Mouse (Mus musculus): Measurements from ENCODE around the gene Slco2a1. TPM values are rescaled to one million over a fixed set of nuclear protein-coding genes. Genes with fewer than 3 reads are reported as not detected.

Slco2a1 gene
- polyA plus RNA-seq, 1 experiment from 2014 or later = 7.2 TPM

GRCm38 (mm10) chr9:103038705-103039104, 50.2 kb downstream of the Slco2a1 start:
- 0 out of 2 replicates have a peak, but pooled peaks cover 2% of the 10 kb centered on the region for H3K36me3 ChIP-seq
- WGBS = 63% methylated on average over 7 of the region's 7 CpGs

GRCm38 (mm10) chr9:103040581-103040980, 52.1 kb downstream of the Slco2a1 start:
- ATAC-seq (ENCODE audit: extremely low read depth, insufficient number of reproducible peaks, low FRiP score, low TSS enrichment) = no peak
- Histone ChIP-seq H3K27me3 (replicated peaks) (no peaks in the 10 kb centered on the region; the same call in 1 of the 2 replicates), H3K4me3 (no peak overlapping the region), H3K4me1 (no peaks in the 10 kb centered on the region; the same call in 1 of the 2 replicates), H3K36me3 (no peaks in the 10 kb centered on the region), H3K4me2 (no peak overlapping the region), H3K27ac (replicated peaks) (no peak overlapping the region), H3K9me3 (no peaks in the 10 kb centered on the region), H3K9ac (no peak overlapping the region)
- WGBS = 49% methylated on average over 2 of the region's 2 CpGs

More at GRCm38 (mm10) chr9:103038705-103039104, 50.2 kb downstream of the Slco2a1 start:
- Histone ChIP-seq H3K9me3 (peaks cover 8% of the 10 kb centered on the region; the same call in 1 of the 2 replicates), H3K4me1 (no peaks in the 10 kb centered on the region; the same call in 1 of the 2 replicates), H3K4me3 (no peak overlapping the region), H3K27ac (replicated peaks) (no peak overlapping the region), H3K9ac (no peak overlapping the region), H3K4me2 (no peak overlapping the region), H3K27me3 (replicated peaks) (peaks cover 2% of the 10 kb centered on the region; the same call in 1 of the 2 replicates)
- no peak for ATAC-seq (ENCODE audit: extremely low read depth, insufficient number of reproducible peaks, low FRiP score, low TSS enrichment)

DNA sequence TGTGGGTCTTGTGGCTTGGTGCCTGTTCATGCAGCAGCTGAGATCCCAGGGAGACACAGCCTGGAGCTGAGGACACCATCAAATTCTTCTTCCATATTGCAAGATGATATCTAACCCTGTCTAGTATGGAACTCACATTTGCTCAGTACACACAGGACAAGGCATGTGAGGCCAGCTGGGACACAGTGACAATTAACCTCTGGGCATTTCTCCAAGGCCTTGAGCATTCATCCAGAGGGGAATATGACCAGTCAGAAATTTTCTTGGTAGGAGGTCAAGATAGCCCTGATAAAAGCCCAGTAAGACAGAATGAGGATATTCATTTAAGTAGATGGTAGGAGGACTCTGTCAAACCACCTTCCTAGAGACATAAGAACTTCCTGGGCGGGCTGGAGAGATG, 56.9 kb downstream of the Slco2a1 start:
- Histone ChIP-seq H3K27ac (replicated peaks) (no peak overlapping the region), H3K4me3 (no peak overlapping the region), H3K9me3 (no peaks in the 10 kb centered on the region), H3K27me3 (replicated peaks) (no peaks in the 10 kb centered on the region), H3K4me1 (no peaks in the 10 kb centered on the region), H3K9ac (no peak overlapping the region), H3K4me2 (no peak overlapping the region), H3K36me3 (no peaks in the 10 kb centered on the region)
- ATAC-seq (ENCODE audit: extremely low read depth, insufficient number of reproducible peaks, low FRiP score, low TSS enrichment) = no peak
- 57% methylated on average over 1 of the region's 1 CpGs for WGBS

DNA sequence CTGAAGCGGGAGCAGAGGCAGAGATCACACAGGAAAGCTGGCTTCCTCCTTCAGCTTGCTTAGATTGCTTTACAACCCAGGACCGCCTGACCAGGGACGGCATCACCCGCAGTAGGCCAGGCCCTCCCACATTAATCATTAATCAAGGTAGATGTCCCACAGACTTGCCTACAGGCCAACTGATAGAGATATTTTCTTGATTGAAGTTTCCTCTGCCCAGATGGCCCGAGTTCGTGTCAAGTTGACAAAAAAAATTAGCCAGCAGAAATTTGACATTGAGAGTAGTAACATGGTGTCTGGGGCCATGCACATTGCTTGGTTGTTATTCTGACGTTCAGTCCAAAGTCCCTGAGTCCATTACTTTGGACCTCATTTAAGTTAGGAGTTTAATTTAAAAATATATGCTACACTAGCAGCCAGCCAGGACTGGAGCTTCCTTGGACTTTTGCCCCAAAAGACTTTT, 60.6 kb downstream of the Slco2a1 start:
- WGBS = 70% methylated on average over 7 of the region's 7 CpGs
- H3K36me3 ChIP-seq = no peaks in the 10 kb centered on the region
- no peak for ATAC-seq (ENCODE audit: extremely low read depth, insufficient number of reproducible peaks, low FRiP score, low TSS enrichment)
- no peak overlapping the region for H3K4me3 ChIP-seq
- H3K9ac ChIP-seq = no peak overlapping the region
- 0 out of 2 replicates have a peak, but pooled peaks cover 4% of the 10 kb centered on the region for H3K4me1 ChIP-seq
- H3K4me2 ChIP-seq = no peak overlapping the region
- no peaks in the 10 kb centered on the region for H3K27me3 ChIP-seq (replicated peaks)
- no peak overlapping the region for H3K27ac ChIP-seq (replicated peaks)
- no peaks in the 10 kb centered on the region for H3K9me3 ChIP-seq

- ATAC-seq (ENCODE audit: extremely low read depth, insufficient number of reproducible peaks, low FRiP score, low TSS enrichment) = no peak
- Histone ChIP-seq H3K9ac (no peak overlapping the region), H3K4me1 (0 out of 2 replicates have a peak, but pooled peaks cover 4% of the 10 kb centered on the region), H3K36me3 (no peaks in the 10 kb centered on the region), H3K4me2 (no peak overlapping the region), H3K4me3 (no peak overlapping the region), H3K27ac (replicated peaks) (no peak overlapping the region), H3K27me3 (replicated peaks) (no peaks in the 10 kb centered on the region; the same call in 1 of the 2 replicates), H3K9me3 (no peaks in the 10 kb centered on the region)
- WGBS = 68% methylated on average over 7 of the region's 7 CpGs
These were observed 65.3 kb downstream of the Slco2a1 start for GRCm38 (mm10) chr9:103053829-103054228.

DNA sequence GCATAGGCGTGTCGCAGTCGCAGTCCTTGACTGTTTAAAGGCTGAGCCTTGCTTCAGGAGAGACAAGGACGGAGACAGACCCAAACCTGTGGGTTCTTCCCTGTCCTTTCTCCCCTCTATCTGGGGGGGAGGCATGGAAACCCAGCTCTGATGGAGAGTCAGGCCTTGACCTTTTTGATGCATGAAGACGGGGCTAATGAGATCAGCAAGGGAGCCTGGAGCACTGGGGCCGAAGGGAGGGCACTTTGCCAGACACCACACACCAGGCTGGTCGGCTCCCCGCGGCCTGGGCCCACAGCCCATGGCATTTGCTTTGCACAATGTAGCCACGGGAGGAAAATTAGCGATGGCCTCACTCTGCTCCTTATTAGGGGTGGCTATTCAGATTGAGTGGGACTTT, 66.5 kb downstream of the Slco2a1 start:
- ATAC-seq (ENCODE audit: extremely low read depth, insufficient number of reproducible peaks, low FRiP score, low TSS enrichment) = no peak
- no peaks in the 10 kb centered on the region for H3K9me3 ChIP-seq
- 0 out of 2 replicates have a peak, but pooled peaks cover 4% of the 10 kb centered on the region for H3K4me1 ChIP-seq
- no peak overlapping the region for H3K9ac ChIP-seq
- WGBS = 65% methylated on average over 11 of the region's 11 CpGs
- H3K27ac ChIP-seq (replicated peaks) = no peak overlapping the region
- H3K4me2 ChIP-seq = no peak overlapping the region
- no peaks in the 10 kb centered on the region; the same call in 1 of the 2 replicates for H3K27me3 ChIP-seq (replicated peaks)
- no peak overlapping the region for H3K4me3 ChIP-seq
- H3K36me3 ChIP-seq = no peaks in the 10 kb centered on the region

DNA sequence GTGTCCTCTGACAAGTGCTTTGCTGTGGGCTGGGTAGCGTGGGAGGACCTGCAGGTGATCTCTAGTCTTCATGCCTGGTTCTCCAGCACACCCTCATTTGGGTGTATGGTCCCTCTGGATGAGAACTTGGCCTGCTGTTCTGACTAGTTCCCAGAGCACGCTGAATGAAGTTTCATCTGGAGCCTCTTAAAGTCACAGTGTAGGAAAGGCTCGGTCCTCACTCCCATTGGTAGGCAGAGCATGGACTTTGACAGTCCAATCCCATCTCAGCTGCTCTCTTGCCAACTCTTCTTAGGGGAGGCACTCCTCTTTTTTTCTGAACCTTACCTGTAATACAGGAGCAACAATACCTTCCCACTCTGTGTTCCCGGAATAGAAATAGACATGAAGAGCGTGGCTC, 67.7 kb downstream of the Slco2a1 start:
- Histone ChIP-seq H3K9me3 (no peaks in the 10 kb centered on the region), H3K4me1 (0 out of 2 replicates have a peak, but pooled peaks cover 4% of the 10 kb centered on the region), H3K9ac (no peak overlapping the region), H3K36me3 (no peaks in the 10 kb centered on the region), H3K27me3 (replicated peaks) (no peaks in the 10 kb centered on the region; the same call in 1 of the 2 replicates), H3K27ac (replicated peaks) (no peak overlapping the region), H3K4me2 (no peak overlapping the region), H3K4me3 (no peak overlapping the region)
- ATAC-seq (ENCODE audit: extremely low read depth, insufficient number of reproducible peaks, low FRiP score, low TSS enrichment) = no peak
- 77% methylated on average over 5 of the region's 5 CpGs for WGBS

GRCm38 (mm10) chr9:103060551-103060950, 72.0 kb downstream of the Slco2a1 start:
- ATAC-seq (ENCODE audit: extremely low read depth, insufficient number of reproducible peaks, low FRiP score, low TSS enrichment) = no peak
- Histone ChIP-seq H3K4me2 (no peak overlapping the region), H3K36me3 (no peaks in the 10 kb centered on the region), H3K9me3 (no peaks in the 10 kb centered on the region), H3K4me1 (no peaks in the 10 kb centered on the region), H3K9ac (no peak overlapping the region), H3K4me3 (no peak overlapping the region), H3K27me3 (replicated peaks) (peaks cover 4% of the 10 kb centered on the region; the same call in 1 of the 2 replicates), H3K27ac (replicated peaks) (no peak overlapping the region)
- 59% methylated on average over 2 of the region's 2 CpGs for WGBS

DNA sequence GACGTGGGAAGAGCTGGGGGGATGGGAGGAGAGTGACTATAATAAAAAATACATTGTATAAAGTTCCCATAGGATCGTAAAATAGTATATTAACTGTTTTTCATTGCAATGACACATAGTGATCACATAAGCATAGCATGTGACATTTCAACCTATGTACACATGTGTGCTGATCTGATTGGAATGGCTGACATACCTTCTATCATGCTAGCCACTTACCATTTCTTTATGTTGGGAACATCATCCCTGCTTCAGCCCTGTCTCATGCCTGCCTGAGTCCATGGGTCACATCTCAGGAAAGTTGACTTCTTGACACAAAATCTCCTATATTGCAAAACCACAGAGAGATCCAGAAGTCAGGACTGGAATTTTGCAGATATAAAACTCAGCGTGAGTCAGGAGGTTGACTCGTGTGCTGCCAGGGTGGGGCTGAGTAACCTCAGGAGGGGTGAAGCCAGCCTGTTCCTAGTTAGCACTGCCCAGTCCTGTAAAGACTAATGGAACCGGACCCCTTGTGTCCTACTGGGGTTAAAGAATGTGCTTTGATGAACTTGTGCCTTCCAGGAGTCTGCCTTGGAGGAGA, 73.0 kb downstream of the Slco2a1 start:
- Histone ChIP-seq H3K4me2 (no peak overlapping the region), H3K9ac (no peak overlapping the region), H3K4me1 (no peaks in the 10 kb centered on the region), H3K27me3 (replicated peaks) (0 out of 2 replicates have a peak, but pooled peaks cover 4% of the 10 kb centered on the region), H3K36me3 (no peaks in the 10 kb centered on the region), H3K9me3 (no peaks in the 10 kb centered on the region), H3K4me3 (no peak overlapping the region), H3K27ac (replicated peaks) (no peak overlapping the region)
- WGBS = 58% methylated on average over 5 of the region's 5 CpGs
- ATAC-seq (ENCODE audit: extremely low read depth, insufficient number of reproducible peaks, low FRiP score, low TSS enrichment) = no peak

- Histone ChIP-seq H3K27ac (replicated peaks) (no peak overlapping the region), H3K27me3 (replicated peaks) (0 out of 2 replicates have a peak, but pooled peaks cover 4% of the 10 kb centered on the region), H3K9me3 (no peaks in the 10 kb centered on the region), H3K4me1 (no peaks in the 10 kb centered on the region), H3K4me3 (no peak overlapping the region), H3K9ac (no peak overlapping the region), H3K4me2 (no peak overlapping the region), H3K36me3 (no peaks in the 10 kb centered on the region)
- 83% methylated on average over 6 of the region's 6 CpGs for WGBS
- ATAC-seq (ENCODE audit: extremely low read depth, insufficient number of reproducible peaks, low FRiP score, low TSS enrichment) = no peak
These were observed 75.1 kb downstream of the Slco2a1 start for GRCm38 (mm10) chr9:103063591-103063990.

- no peak overlapping the region for H3K27ac ChIP-seq (replicated peaks)
- no peak overlapping the region for H3K4me3 ChIP-seq
- WGBS = 78% methylated on average over 8 of the region's 8 CpGs
- H3K4me1 ChIP-seq = peaks cover 6% of the 10 kb centered on the region
- H3K9me3 ChIP-seq = no peaks in the 10 kb centered on the region
- H3K36me3 ChIP-seq = no peaks in the 10 kb centered on the region
- H3K27me3 ChIP-seq (replicated peaks) = 0 out of 2 replicates have a peak, but pooled peaks cover 4% of the 10 kb centered on the region
- H3K9ac ChIP-seq = no peak overlapping the region
- ATAC-seq (ENCODE audit: extremely low read depth, insufficient number of reproducible peaks, low FRiP score, low TSS enrichment) = no peak
- H3K4me2 ChIP-seq = no peak overlapping the region
These were observed 78.3 kb downstream of the Slco2a1 start for GRCm38 (mm10) chr9:103066845-103067244.

- Histone ChIP-seq H3K27me3 (replicated peaks) (0 out of 2 replicates have a peak, but pooled peaks cover 3% of the 10 kb centered on the region), H3K4me2 (no peak overlapping the region), H3K4me3 (no peak overlapping the region), H3K9ac (no peak overlapping the region), H3K4me1 (peaks cover 11% of the 10 kb centered on the region), H3K27ac (replicated peaks) (no peak overlapping the region), H3K36me3 (no peaks in the 10 kb centered on the region), H3K9me3 (no peaks in the 10 kb centered on the region)
- ATAC-seq (ENCODE audit: extremely low read depth, insufficient number of reproducible peaks, low FRiP score, low TSS enrichment) = no peak
- 87% methylated on average over 11 of the region's 11 CpGs for WGBS
These were observed 79.1 kb downstream of the Slco2a1 start for GRCm38 (mm10) chr9:103067651-103068050.

Data from heart, embryonic 13.5 days (tissue).